ENCODE assay signal across 9 mouse cellular contexts in the genomic region with DNA sequence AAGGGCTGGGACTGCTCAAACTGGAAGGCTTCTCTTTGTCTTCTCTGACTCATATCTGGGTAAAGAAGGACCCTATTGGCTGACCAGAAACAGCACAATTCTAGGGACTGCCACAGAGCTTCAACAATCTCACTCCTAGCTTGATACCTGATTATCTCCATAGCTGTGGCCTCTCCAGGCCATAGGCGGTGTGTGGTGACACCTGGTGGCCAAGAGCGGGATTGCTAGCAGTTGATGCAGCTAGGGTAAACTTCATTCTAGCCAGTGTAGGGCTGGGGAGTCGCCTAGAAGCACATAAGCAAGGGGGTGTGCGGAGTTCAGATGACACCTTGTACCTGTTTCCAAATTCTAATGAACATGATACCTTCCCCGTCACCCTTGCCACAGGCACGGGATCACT.
DNase-seq lines count a peak whose midpoint lies in the region; ATAC-seq and TF ChIP-seq lines count a peak whose summit lies in the region.
"Had no signal": no experiment of that assay in that cellular context is flagged by ENCODE, and none has a peak within 500 bp of the region (broad histone marks: within the 10 kb centered on the region; RNA-seq: fewer than 3 reads in every experiment).

No protein-coding gene starts in this region.

- H3K79me2 ChIP-seq in C2C12 (ENCODE audit: control insufficient read depth, insufficient read depth), result no peaks in the 10 kb centered on the region

- WGBS in embryonic facial prominence, embryonic 14.5 days, result 0% methylated on average over 6 of the region's 6 CpGs
- WGBS in heart, postnatal 0 days, result 4% methylated on average over 6 of the region's 6 CpGs
- WGBS in liver, embryonic 16.5 days (ENCODE audit: insufficient replicate concordance), result under 1% methylated on average over 6 of the region's 6 CpGs
- WGBS in neural tube, embryonic 13.5 days, result 7% methylated on average over 6 of the region's 6 CpGs

- no peak overlapping the region for H3K9ac ChIP-seq in embryonic facial prominence, embryonic 14.5 days (ENCODE audit: low read depth, low read length)
- H3K9ac ChIP-seq in heart, postnatal 0 days (replicated peaks; ENCODE audit: low read depth, low read length), result no peak overlapping the region
- H3K9ac ChIP-seq in liver, embryonic 16.5 days (ENCODE audit: low read depth, low read length), result no peak overlapping the region
- no peak overlapping the region for H3K9ac ChIP-seq in neural tube, embryonic 13.5 days
- H3K9ac ChIP-seq: embryonic facial prominence, embryonic 12.5 days had no signal

- no peak overlapping the region for H3K4me3 ChIP-seq in C2C12 (ENCODE audit: insufficient read depth, poor library complexity, severe bottlenecking)
- H3K4me3 ChIP-seq in embryonic facial prominence, embryonic 14.5 days (ENCODE audit: low read depth, low read length), result no peak overlapping the region
- no peak overlapping the region for H3K4me3 ChIP-seq in heart, postnatal 0 days (ENCODE audit: low read depth, low read length)
- H3K4me3 ChIP-seq in liver, embryonic 16.5 days (ENCODE audit: low read depth, low read length), result no peak overlapping the region
- H3K4me3 ChIP-seq in neural tube, embryonic 13.5 days, result no peak overlapping the region
- H3K4me3 ChIP-seq in testis, adult 2 months (ENCODE audit: control insufficient read depth, low read depth, low read length), result no peak overlapping the region
- H3K4me3 ChIP-seq: embryonic facial prominence, embryonic 12.5 days had no signal

- H3K27me3 ChIP-seq in C2C12 (ENCODE audit: control insufficient read depth, insufficient read depth, insufficient read length), result peaks cover 9% of the 10 kb centered on the region
- peaks cover 44% of the 10 kb centered on the region for H3K27me3 ChIP-seq in embryonic facial prominence, embryonic 14.5 days (replicated peaks; ENCODE audit: control insufficient read depth, insufficient read depth, low read length)
- H3K27me3 ChIP-seq in heart, postnatal 0 days (ENCODE audit: control insufficient read depth, insufficient read depth, low read length), result peaks cover 59% of the 10 kb centered on the region
- H3K27me3 ChIP-seq in liver, embryonic 16.5 days (ENCODE audit: control insufficient read depth, insufficient read depth, low read depth, low read length), result peaks cover 31% of the 10 kb centered on the region
- H3K27me3 ChIP-seq in neural tube, embryonic 13.5 days, result peaks cover 21% of the 10 kb centered on the region
- no peaks in the 10 kb centered on the region for H3K27me3 ChIP-seq in testis, adult 2 months (ENCODE audit: control insufficient read depth, insufficient read depth, low read length)

- H3ac ChIP-seq in C2C12 (ENCODE audit: control insufficient read depth, insufficient read length, low read depth), result no peak overlapping the region

- no peak overlapping the region for H3K4me2 ChIP-seq in embryonic facial prominence, embryonic 14.5 days (ENCODE audit: low read depth, low read length)
- H3K4me2 ChIP-seq in heart, postnatal 0 days (ENCODE audit: low read depth, low read length), result no peak overlapping the region
- no peak overlapping the region for H3K4me2 ChIP-seq in liver, embryonic 16.5 days (ENCODE audit: low read depth, low read length)
- no peak overlapping the region for H3K4me2 ChIP-seq in neural tube, embryonic 13.5 days
- H3K4me2 ChIP-seq: embryonic facial prominence, embryonic 12.5 days had no signal

- no peaks in the 10 kb centered on the region for H3K36me3 ChIP-seq in C2C12 (ENCODE audit: control insufficient read depth, insufficient read depth)
- H3K36me3 ChIP-seq in embryonic facial prominence, embryonic 14.5 days (ENCODE audit: control insufficient read depth, insufficient read depth, low read length), result no peaks in the 10 kb centered on the region
- H3K36me3 ChIP-seq in heart, postnatal 0 days (replicated peaks; ENCODE audit: control insufficient read depth, insufficient read depth, low read length), result no peaks in the 10 kb centered on the region
- H3K36me3 ChIP-seq in liver, embryonic 16.5 days (ENCODE audit: control insufficient read depth, insufficient read depth), result no peaks in the 10 kb centered on the region
- no peaks in the 10 kb centered on the region for H3K36me3 ChIP-seq in neural tube, embryonic 13.5 days
- H3K36me3 ChIP-seq in testis, adult 2 months (ENCODE audit: control insufficient read depth, insufficient read depth, low read length), result no peaks in the 10 kb centered on the region
- H3K36me3 ChIP-seq: embryonic facial prominence, embryonic 12.5 days had no signal

- ATAC-seq in embryonic facial prominence, embryonic 14.5 days (ENCODE audit: low read depth), result peak; percentile 46
- peak; percentile 31; the same call in 1 of the 2 replicates for ATAC-seq in heart, postnatal 0 days (ENCODE audit: insufficient read depth, low read depth)
- peak; percentile 32; the same call in 1 of the 2 replicates for ATAC-seq in liver, embryonic 16.5 days (ENCODE audit: low read depth)
- ATAC-seq in neural tube, embryonic 13.5 days (ENCODE audit: low read depth), result peak; percentile 28

- peak; percentile 90 for TF ChIP-seq CTCF in C2C12 (IDR thresholded peaks at IDR 0.05; ENCODE audit: control insufficient read depth, insufficient read depth, insufficient read length)
- TF ChIP-seq CTCF in heart, postnatal 0 days (IDR thresholded peaks at IDR 0.05; ENCODE audit: low read depth), result peak; percentile 99
- peak; percentile 97 for TF ChIP-seq CTCF in testis, adult 2 months (IDR thresholded peaks at IDR 0.05; ENCODE audit: control insufficient read depth, insufficient read depth, insufficient replicate concordance, low read depth, low read length)

- peaks cover 12% of the 10 kb centered on the region; the same call in 1 of the 2 replicates for H3K4me1 ChIP-seq in embryonic facial prominence, embryonic 14.5 days (ENCODE audit: control insufficient read depth, insufficient read depth, low read length)
- peaks cover 3% of the 10 kb centered on the region for H3K4me1 ChIP-seq in heart, postnatal 0 days (ENCODE audit: control insufficient read depth, insufficient read depth)
- H3K4me1 ChIP-seq in liver, embryonic 16.5 days (ENCODE audit: control insufficient read depth, low read depth, low read length), result no peaks in the 10 kb centered on the region; the same call in 1 of the 2 replicates
- H3K4me1 ChIP-seq in neural tube, embryonic 13.5 days (replicated peaks), result peaks cover 27% of the 10 kb centered on the region
- H3K4me1 ChIP-seq in testis, adult 2 months (ENCODE audit: control insufficient read depth, insufficient read depth, low read length), result peaks cover 6% of the 10 kb centered on the region; the same call in 1 of the 2 replicates

- TF ChIP-seq EP300 in heart, postnatal 0 days (IDR thresholded peaks at IDR 0.05; ENCODE audit: low read depth), result no peak

- H3K79me3 ChIP-seq in C2C12 (ENCODE audit: low read depth), result no peaks in the 10 kb centered on the region

- DNase-seq in adrenal gland, postnatal 14 days, result peak; percentile 92
- peak; percentile 70 for DNase-seq in embryonic facial prominence, embryonic 14.5 days (ENCODE audit: low spot score)
- DNase-seq in heart, postnatal 0 days (ENCODE audit: low spot score), result peak; percentile 67
- peak; percentile 74 to 95 for DNase-seq in kidney, postnatal 36 days

- no peak overlapping the region for H3K27ac ChIP-seq in embryonic facial prominence, embryonic 14.5 days (replicated peaks; ENCODE audit: low read depth, low read length)
- H3K27ac ChIP-seq in heart, postnatal 0 days (ENCODE audit: low read depth), result no peak overlapping the region
- no peak overlapping the region for H3K27ac ChIP-seq in liver, embryonic 16.5 days (ENCODE audit: low read length)
- no peak overlapping the region for H3K27ac ChIP-seq in neural tube, embryonic 13.5 days (replicated peaks)
- no peak overlapping the region for H3K27ac ChIP-seq in testis, adult 2 months (ENCODE audit: control insufficient read depth, insufficient read depth, low read depth, low read length)
- H3K27ac ChIP-seq: embryonic facial prominence, embryonic 12.5 days had no signal

- TF ChIP-seq POLR2A in testis, adult 2 months (IDR thresholded peaks at IDR 0.05; ENCODE audit: control insufficient read depth, low read depth, low read length), result no peak

- H3K9me3 ChIP-seq in embryonic facial prominence, embryonic 14.5 days (ENCODE audit: control insufficient read depth, low read length), result no peaks in the 10 kb centered on the region
- no peaks in the 10 kb centered on the region for H3K9me3 ChIP-seq in heart, postnatal 0 days (replicated peaks; ENCODE audit: control insufficient read depth, low read length)
- no peaks in the 10 kb centered on the region for H3K9me3 ChIP-seq in liver, embryonic 16.5 days (replicated peaks; ENCODE audit: control insufficient read depth, low read length)
- H3K9me3 ChIP-seq in neural tube, embryonic 13.5 days, result no peaks in the 10 kb centered on the region
- H3K9me3 ChIP-seq: embryonic facial prominence, embryonic 12.5 days had no signal

TF ChIP-seq in C2C12, 6 proteins besides CTCF, POLR2A, EP300 and RAD21:
- TF ChIP-seq MYOG (IDR thresholded peaks at IDR 0.05; ENCODE audit: control insufficient read depth, extremely low read depth, insufficient read length) (no peak), USF1 (IDR thresholded peaks at IDR 0.05; ENCODE audit: low read depth) (no peak), MYOD1 (IDR thresholded peaks at IDR 0.05; ENCODE audit: control insufficient read depth, insufficient read length, low read depth) (no peak), MAX (IDR thresholded peaks at IDR 0.05) (no peak), FOSL1 (IDR thresholded peaks at IDR 0.05; ENCODE audit: insufficient read depth, low read length, poor library complexity, severe bottlenecking) (no peak), CEBPB (IDR thresholded peaks at IDR 0.05; ENCODE audit: low read depth) (no peak)
TF ChIP-seq in C2C12: peak in this region for 0.
